Mouse (Mus musculus): ENCODE measurements around the gene Synm.

Synm gene

GRCm38 (mm10) chr7:67768125-67768524, 8.6 kb upstream of the Synm start:
- H3K36me3 ChIP-seq (ENCODE audit: control insufficient read depth, insufficient read depth, low read length, poor library complexity, severe bottlenecking) = no peaks in the 10 kb centered on the region
- DNase-seq (ENCODE audit: low read depth, low spot score) = no peak
- no peaks in the 10 kb centered on the region for H3K27me3 ChIP-seq (ENCODE audit: control insufficient read depth, insufficient read depth, low read length, poor library complexity, severe bottlenecking)

DNA sequence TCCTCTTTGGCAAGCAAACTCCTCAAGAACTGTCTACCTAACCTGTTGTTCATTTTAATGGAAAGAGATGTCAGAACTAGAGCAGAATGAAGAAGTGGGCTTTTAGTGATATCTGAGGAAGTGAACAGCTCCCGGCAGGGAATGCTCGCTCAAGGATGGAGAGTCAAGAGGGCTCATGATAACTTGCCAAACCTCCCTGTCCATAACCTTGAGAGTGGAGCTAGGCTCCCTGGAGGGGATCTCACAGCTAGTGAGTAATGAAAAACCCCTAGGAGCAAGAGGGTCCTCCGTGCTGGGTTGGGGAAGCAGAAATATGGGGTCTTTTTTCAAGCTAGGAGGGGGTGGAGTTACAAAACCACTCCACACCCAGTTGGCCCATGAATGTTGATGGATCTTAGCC, 4.1 kb upstream of the Synm start:
- Histone ChIP-seq H3K36me3 (ENCODE audit: control insufficient read depth, insufficient read depth, low read length, poor library complexity, severe bottlenecking) (no peaks in the 10 kb centered on the region), H3K27me3 (ENCODE audit: control insufficient read depth, insufficient read depth, low read length, poor library complexity, severe bottlenecking) (no peaks in the 10 kb centered on the region)
- DNase-seq (ENCODE audit: low read depth, low spot score) = no peak

DNA sequence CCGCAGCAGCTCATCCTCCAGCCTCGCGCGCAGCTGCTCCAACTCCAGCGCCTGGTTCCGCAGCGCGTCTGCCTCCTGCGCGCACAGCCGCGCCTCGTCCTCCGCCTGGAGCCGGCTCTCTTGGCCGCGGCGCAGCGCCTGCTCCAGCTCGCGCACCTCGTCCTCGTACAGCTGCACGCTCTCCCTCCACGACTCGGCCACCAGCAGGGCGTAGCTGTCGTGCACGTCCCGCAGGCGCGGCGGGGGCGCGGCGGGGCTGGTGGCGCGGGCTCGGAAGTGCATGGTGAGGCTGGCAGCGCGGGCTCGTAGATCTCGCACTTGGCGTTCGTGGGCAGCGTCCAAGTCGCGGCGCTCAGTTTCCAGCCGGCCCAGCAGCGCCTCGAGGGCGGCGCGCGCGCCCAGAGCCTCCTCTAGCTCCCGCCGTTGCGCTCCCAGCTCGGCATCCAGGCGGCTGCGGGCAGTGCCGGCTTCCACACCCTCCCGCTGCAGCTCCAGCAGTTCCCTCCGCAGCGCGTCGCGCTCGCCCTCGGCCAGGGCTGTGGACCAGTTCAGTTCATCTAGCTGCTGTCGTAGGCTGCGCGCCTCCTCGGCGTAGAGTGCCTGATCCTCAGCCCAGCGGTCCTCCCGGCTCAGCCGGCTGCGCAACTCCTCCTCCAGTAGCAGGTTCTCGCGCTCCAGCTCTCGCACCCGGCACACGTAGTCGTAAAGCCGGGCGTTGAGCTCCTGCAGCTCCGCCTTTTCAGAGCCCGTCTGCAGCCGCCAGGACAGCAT, 499 bp downstream of the Synm start:
- peak; percentile 1 for DNase-seq (ENCODE audit: low read depth, low spot score)
- Histone ChIP-seq H3K36me3 (ENCODE audit: control insufficient read depth, insufficient read depth, low read length, poor library complexity, severe bottlenecking) (no peaks in the 10 kb centered on the region), H3K27me3 (ENCODE audit: control insufficient read depth, insufficient read depth, low read length, poor library complexity, severe bottlenecking) (no peaks in the 10 kb centered on the region)

- Histone ChIP-seq H3K36me3 (ENCODE audit: control insufficient read depth, insufficient read depth, low read length, poor library complexity, severe bottlenecking) (no peaks in the 10 kb centered on the region), H3K27me3 (ENCODE audit: control insufficient read depth, insufficient read depth, low read length, poor library complexity, severe bottlenecking) (no peaks in the 10 kb centered on the region)
- DNase-seq (ENCODE audit: low read depth, low spot score) = no peak
These were observed 1.1 kb downstream of the Synm start for GRCm38 (mm10) chr7:67758506-67758857.

DNA sequence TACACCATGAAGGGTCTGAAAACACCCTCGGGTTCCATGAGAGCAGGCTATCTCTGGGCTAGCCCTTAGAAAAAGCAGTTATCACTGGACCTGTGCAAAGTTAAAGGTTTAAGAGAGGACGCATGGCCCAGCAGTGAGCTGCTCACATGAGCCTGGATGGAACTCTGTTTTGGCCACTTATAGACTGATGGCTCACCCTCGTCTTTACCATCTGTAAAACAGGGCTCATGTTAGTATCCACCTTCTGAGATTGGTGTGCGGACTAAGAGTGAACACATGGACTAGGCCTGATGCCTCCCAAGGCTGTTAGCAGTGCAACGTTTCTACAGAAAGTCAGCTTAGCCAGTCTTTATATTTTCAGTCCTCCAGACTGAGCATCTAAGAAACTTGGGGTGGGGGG, 2.9 kb downstream of the Synm start:
- Histone ChIP-seq H3K36me3 (ENCODE audit: control insufficient read depth, insufficient read depth, low read length, poor library complexity, severe bottlenecking) (no peaks in the 10 kb centered on the region), H3K27me3 (ENCODE audit: control insufficient read depth, insufficient read depth, low read length, poor library complexity, severe bottlenecking) (no peaks in the 10 kb centered on the region)
- no peak for DNase-seq (ENCODE audit: low read depth, low spot score)

DNA sequence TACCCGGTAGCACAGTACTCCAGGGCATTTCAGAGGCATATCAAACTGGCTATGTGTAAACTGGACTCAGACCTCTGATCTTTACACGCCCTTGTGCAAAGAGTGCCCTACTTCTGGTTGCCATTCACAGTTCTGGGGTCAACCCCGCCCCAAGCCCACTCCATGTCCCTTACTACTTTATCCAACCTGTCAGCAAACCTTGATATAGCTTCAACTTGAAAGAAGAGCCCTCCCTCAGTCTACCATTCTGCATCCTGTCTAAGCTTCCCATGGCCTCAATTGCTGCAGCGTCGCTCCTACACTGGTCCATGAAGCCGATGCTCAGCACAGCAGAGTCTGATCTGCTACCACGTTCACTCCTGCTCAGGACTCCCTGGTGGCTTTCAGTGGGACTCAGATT, 4.2 kb downstream of the Synm start:
- H3K36me3 ChIP-seq (ENCODE audit: control insufficient read depth, insufficient read depth, low read length, poor library complexity, severe bottlenecking) = no peaks in the 10 kb centered on the region
- H3K27me3 ChIP-seq (ENCODE audit: control insufficient read depth, insufficient read depth, low read length, poor library complexity, severe bottlenecking) = no peaks in the 10 kb centered on the region
- DNase-seq (ENCODE audit: low read depth, low spot score) = no peak

DNA sequence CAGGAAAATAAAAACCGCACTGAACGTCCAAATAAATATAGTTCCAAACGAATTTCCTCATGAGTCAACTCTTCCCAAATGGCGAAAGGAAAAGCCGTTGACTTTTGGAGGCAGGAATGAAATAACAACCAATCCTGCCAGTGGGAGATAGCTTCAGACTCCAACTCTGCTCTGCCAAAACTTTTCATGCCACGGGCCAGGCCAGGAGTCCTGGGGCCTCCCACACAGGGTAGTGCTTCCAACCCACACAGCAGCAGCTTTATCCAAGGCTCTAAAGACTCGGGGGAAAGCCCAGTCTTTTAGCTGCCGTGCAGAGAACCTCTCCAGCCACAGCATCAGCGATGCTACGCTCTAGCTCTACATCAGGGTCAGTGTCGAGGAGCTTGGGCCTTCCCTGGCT, 4.9 kb downstream of the Synm start:
- Histone ChIP-seq H3K36me3 (ENCODE audit: control insufficient read depth, insufficient read depth, low read length, poor library complexity, severe bottlenecking) (no peaks in the 10 kb centered on the region), H3K27me3 (ENCODE audit: control insufficient read depth, insufficient read depth, low read length, poor library complexity, severe bottlenecking) (no peaks in the 10 kb centered on the region)
- DNase-seq (ENCODE audit: low read depth, low spot score) = no peak

- no peak for DNase-seq (ENCODE audit: low read depth, low spot score)
- H3K36me3 ChIP-seq (ENCODE audit: control insufficient read depth, insufficient read depth, low read length, poor library complexity, severe bottlenecking) = no peaks in the 10 kb centered on the region
- no peaks in the 10 kb centered on the region for H3K27me3 ChIP-seq (ENCODE audit: control insufficient read depth, insufficient read depth, low read length, poor library complexity, severe bottlenecking)
These were observed 9.9 kb downstream of the Synm start for GRCm38 (mm10) chr7:67749441-67750239.

GRCm38 (mm10) chr7:67747731-67748305, 11.7 kb downstream of the Synm start:
- Histone ChIP-seq H3K36me3 (ENCODE audit: control insufficient read depth, insufficient read depth, low read length, poor library complexity, severe bottlenecking) (no peaks in the 10 kb centered on the region), H3K27me3 (ENCODE audit: control insufficient read depth, insufficient read depth, low read length, poor library complexity, severe bottlenecking) (no peaks in the 10 kb centered on the region)
- DNase-seq (ENCODE audit: low read depth, low spot score) = no peak

DNA sequence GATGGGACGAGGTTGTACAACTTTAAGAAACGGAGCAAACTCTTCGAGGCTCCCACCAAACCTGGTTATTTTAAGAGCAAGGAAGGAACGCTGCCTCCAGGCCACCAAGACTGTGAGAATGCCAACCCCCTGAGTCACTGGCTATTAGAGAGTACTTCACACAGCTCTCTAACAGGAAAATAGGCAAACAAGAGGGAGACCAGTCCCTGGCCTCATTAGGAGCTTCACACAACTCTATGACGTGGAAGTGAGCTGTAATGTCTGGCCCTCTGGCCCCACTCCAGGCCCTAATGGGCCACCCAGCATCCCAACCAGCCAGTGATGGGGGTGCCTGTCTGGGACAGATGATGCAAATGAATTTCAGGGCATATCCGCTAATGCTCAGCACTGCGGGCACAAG, 17.8 kb downstream of the Synm start:
- H3K36me3 ChIP-seq (ENCODE audit: control insufficient read depth, insufficient read depth, low read length, poor library complexity, severe bottlenecking) = no peaks in the 10 kb centered on the region
- no peaks in the 10 kb centered on the region for H3K27me3 ChIP-seq (ENCODE audit: control insufficient read depth, insufficient read depth, low read length, poor library complexity, severe bottlenecking)
- DNase-seq (ENCODE audit: low read depth, low spot score) = no peak

DNA sequence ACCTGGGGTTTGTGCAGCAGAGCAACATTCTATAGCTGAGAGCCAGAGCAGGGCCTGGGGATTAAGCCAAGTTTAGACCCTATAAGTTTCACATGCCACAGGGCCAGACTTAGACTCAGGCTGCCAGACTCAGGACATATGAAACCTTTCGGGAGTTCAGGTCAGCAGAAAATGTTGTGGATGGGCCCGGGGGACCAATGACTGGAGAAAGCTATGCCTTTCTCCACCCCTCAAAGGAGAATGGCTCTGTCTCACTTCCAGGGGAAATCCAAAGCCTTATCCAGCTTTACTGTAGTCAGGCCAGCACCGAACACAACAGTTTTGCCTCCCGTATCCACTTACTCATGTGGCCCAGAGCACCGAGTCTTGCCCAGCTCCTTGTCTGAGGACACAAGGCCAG, 18.7 kb downstream of the Synm start:
- no peak for DNase-seq (ENCODE audit: low read depth, low spot score)
- Histone ChIP-seq H3K27me3 (ENCODE audit: control insufficient read depth, insufficient read depth, low read length, poor library complexity, severe bottlenecking) (no peaks in the 10 kb centered on the region), H3K36me3 (ENCODE audit: control insufficient read depth, insufficient read depth, low read length, poor library complexity, severe bottlenecking) (no peaks in the 10 kb centered on the region)

- no peaks in the 10 kb centered on the region for H3K27me3 ChIP-seq (ENCODE audit: control insufficient read depth, insufficient read depth, low read length, poor library complexity, severe bottlenecking)
- no peaks in the 10 kb centered on the region for H3K36me3 ChIP-seq (ENCODE audit: control insufficient read depth, insufficient read depth, low read length, poor library complexity, severe bottlenecking)
- no peak for DNase-seq (ENCODE audit: low read depth, low spot score)
These were observed 19.2 kb downstream of the Synm start for GRCm38 (mm10) chr7:67740382-67740781.

DNA sequence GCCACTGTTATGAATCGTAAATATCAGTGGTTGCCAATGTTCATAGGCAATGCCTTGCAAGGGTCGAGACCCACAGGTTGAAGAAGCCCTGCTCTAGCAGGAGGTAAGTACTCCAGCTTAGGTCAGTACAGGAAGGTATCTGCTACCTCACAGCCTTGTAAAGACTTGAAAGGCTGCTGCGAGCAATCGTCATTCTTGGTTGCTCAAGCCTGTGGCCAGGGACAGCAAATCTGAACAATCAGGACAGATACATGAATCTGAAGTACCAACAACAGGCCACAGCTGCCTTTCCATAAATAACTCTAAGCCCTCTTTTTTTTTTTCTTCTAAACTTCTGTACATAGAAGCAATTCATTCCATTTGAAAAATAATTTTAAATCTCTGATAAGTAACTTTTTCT, 27.3 kb downstream of the Synm start:
- no peak for DNase-seq (ENCODE audit: low read depth, low spot score)
- H3K36me3 ChIP-seq (ENCODE audit: control insufficient read depth, insufficient read depth, low read length, poor library complexity, severe bottlenecking) = no peaks in the 10 kb centered on the region
- no peaks in the 10 kb centered on the region for H3K27me3 ChIP-seq (ENCODE audit: control insufficient read depth, insufficient read depth, low read length, poor library complexity, severe bottlenecking)

DNA sequence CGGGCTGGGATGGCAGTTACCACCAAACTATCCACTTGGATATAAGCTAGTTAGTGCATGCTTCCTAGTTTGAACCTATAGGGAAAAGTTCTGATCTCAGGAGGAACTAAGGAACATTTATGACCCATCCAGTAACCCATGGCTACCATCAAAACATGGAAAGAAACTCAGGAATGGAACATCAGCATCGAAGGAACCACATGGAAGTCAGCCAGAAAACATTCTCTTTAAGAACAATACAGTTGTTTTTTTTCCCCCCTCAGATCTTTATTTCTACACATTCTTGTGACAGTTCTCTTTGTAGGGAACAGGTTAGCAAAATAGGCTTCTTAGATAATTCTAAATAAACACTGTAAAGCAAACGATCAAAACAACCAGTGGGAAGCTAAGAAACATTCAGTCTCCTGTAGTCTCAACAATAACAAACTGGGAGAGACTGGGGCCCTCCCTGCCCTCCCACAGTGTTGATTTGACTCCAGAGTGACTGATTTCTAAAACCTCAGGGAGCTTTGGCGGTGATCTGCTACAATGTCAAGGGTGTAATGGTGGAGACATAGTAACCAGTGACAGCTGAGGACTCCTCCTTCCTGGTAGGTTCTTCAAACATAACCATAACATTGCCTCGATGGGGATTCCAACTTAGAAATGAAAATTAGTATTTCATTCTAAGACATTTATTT, 29.0 kb downstream of the Synm start:
- Histone ChIP-seq H3K27me3 (ENCODE audit: control insufficient read depth, insufficient read depth, low read length, poor library complexity, severe bottlenecking) (no peaks in the 10 kb centered on the region), H3K36me3 (ENCODE audit: control insufficient read depth, insufficient read depth, low read length, poor library complexity, severe bottlenecking) (no peaks in the 10 kb centered on the region)
- DNase-seq (ENCODE audit: low read depth, low spot score) = no peak

- no peaks in the 10 kb centered on the region for H3K36me3 ChIP-seq (ENCODE audit: control insufficient read depth, insufficient read depth, low read length, poor library complexity, severe bottlenecking)
- no peaks in the 10 kb centered on the region for H3K27me3 ChIP-seq (ENCODE audit: control insufficient read depth, insufficient read depth, low read length, poor library complexity, severe bottlenecking)
- no peak for DNase-seq (ENCODE audit: low read depth, low spot score)
These were observed 30.7 kb downstream of the Synm start for GRCm38 (mm10) chr7:67728809-67729208.

Measured in splenic B cell, adult 2 months (primary cell).